Mouse (Mus musculus) layer of hippocampus, postnatal 25 days (tissue): ENCODE results near the gene Zfp488. TPM values are rescaled to one million over a fixed set of nuclear protein-coding genes. Genes with fewer than 3 reads are reported as not detected.

Source experiments
- DNase-seq, 2 experiments: peaks; one replicate each; pipeline ENCODE4 v3.0.0; 2022; ENCODE audit warnings: mixed read lengths in 2 of 2, low spot score in 1 of 2; ENCODE audit errors: extremely low spot score in 1 of 2
- total RNA-seq, 2 experiments: library from RNA; stranded (reverse); gene quantifications; 2 replicates each; pipeline ENCODE4 v1.2.3; 2021

Zfp488 gene
- total RNA-seq, 2 experiments from 2014 or later = 6.6 to 7.3 TPM

GRCm38 (mm10) chr14:33952233-33952981, 26.2 kb downstream of the Zfp488 start:
- DNase-seq = no peak

- no peak for DNase-seq
Observed at GRCm38 (mm10) chr14:33946125-33946524, 32.4 kb downstream of the Zfp488 start.

DNA sequence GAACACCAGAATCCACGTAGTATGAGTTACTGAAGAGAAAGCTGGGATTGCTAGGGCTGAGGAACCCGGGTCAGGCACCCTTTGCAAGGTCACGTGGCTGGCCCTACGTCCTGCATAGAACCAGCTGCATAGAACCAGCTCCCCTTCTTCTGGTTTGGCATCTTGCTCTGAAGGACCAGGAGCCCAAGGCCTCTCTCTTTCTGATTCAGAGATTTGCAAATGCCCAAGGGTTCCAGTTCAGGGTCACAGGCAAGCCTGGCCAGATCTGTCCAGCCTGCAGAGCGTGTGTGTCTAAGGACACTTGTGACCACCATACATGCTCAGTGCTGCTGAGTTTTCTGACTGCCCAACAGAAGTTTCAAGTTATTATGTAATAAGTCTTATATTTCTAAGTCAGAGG, 36.3 kb downstream of the Zfp488 start:
- no peak for DNase-seq

DNA sequence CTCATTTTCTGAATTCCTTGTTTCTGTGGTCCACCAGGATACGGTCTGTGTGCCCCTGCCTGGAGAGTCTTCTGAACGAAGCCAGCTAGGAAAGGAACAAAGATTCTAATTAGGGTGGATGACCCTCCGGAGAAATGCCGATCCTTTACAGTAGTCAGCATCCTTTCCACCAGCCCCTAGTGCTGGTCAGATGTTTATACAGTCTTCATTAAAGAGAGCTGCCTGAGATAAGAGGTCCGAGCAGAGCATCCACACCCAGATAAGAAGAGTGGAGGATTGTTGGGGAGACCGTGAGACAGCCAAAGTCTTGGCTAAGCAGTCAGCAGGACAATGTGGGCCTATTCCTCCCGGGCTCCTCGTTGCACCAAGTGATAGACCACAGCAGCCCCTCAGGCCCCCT, 37.8 kb downstream of the Zfp488 start, which contains the start of gene Gdf2:
Gdf2 (plus strand) TSS at position 301 of the 400 bp plus-strand sequence.
- no peak for DNase-seq

DNA sequence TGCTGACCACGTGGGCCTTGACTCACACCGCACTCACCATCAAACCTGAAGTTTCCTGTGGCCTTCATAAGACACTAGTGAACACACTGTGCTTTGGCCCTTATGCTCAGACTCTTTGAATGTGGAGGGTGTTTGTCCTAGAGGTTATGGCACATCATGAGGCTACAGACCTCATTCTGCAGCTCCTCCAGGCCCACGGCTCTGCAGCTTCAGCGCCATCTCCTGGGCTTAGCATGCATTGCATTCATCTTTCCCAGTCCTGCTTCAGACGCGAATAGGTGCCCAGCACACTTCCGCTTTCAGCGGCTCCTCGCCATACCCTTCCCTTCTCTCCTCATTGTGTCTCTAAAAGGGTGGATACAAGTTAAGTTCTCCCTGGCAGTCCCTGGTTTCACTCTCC, 39.4 kb downstream of the Zfp488 start:
- peak; percentile 73 to 86 for DNase-seq

- peak; percentile 46 to 83 for DNase-seq
Observed at GRCm38 (mm10) chr14:33933778-33934317, 44.7 kb downstream of the Zfp488 start.

DNA sequence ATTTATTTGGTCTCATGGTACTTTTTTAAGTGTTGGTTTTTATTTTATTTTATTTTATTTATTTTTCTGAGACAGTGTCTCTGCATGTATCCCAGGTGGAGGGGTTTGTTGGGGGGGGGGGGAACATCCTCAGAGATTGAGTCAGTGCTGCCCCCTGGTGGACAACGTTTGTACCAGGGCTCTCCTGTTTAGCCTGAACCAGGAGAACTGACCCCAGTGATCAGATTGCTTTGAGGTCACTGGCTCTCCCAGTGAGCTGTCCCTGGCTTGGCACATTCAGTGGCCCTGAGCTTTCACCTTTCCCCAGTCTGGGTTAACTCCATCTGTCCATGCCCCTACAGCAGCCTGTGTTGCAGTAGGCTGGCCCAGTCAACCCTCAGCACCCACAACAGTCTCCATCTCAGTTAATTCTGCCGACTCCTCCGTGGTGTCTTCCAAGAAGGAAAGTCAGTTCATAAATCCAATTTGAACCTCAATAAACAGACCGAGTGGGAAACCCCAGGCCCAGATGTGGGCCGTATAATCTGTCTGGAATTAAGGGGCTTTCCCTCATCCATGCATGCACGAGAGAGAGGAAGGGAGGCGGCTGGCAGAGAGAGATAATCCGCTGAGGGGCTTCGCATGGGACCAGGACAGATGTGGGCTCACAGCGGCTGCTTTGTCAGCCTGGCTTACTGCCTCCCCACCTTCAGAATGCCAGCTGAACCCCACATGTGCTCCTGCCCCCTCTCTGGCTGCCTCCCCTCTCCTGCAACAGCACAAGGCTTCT, 45.4 kb downstream of the Zfp488 start:
- peak; percentile 72 to 90 for DNase-seq

DNA sequence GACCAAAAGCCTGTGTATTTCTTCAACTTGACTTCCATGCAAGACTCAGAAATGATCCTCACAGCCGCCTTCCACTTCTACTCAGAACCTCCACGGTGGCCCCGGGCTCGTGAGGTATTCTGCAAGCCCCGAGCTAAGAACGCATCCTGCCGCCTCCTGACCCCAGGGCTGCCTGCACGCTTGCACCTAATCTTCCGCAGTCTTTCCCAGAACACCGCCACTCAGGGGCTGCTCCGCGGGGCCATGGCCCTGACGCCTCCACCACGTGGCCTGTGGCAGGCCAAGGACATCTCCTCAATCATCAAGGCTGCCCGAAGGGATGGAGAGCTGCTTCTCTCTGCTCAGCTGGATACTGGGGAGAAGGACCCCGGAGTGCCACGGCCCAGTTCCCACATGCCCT, 46.7 kb downstream of the Zfp488 start:
- DNase-seq = no peak

DNA sequence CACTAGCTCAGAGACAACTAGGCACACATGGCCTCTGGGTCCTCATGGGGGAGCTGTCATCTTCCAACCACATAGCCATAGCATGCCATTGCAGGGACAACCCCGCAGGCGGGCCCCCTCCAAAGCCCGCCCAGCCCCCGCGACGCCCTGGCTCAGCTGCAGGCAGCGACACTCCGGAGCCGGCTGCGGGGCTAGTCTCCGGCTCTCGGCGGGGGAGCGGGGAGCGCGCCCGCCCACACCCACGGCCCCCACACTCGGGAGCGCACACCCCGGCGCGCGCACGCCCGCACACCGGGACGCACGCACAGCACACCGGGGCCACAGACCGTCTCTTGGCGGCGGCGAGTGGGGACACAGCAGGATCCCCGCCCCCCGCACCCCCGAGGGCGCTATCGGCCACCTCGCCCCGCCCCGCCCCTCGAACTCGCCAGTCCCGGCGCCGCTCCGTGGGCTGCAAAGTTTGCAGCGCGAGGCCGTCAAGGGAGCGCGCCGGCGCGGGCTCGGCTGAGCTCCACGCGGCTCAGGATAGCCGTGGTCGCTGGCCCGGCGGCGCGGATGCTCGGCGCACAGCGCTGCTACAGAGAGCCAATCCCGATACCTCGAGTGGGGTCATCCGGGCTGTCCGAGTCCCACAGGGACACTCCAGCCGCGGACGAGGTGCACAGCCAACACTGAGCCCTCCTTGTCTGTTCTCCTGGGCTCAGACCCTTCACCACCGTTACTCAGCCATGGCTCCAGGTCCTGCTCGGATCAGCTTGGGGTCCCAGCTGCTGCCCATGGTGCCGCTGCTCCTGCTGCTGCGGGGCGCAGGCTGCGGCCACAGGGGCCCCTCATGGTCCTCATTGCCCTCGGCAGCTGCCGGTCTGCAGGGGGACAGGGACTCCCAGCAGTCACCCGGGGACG, 55.1 kb downstream of the Zfp488 start, which contains the start of gene Gdf10:
Gdf10 (plus strand) TSS at position 420 of the 903 bp plus-strand sequence.
- peak in 1 of 2 experiments; percentile 30 for DNase-seq

- no peak for DNase-seq
Observed at GRCm38 (mm10) chr14:33922771-33923167, 55.8 kb downstream of the Zfp488 start.

GRCm38 (mm10) chr14:33920727-33921559, 57.6 kb downstream of the Zfp488 start:
- peak in 1 of 2 experiments; percentile 27 for DNase-seq

Other genes with a start within 250 kb of the Zfp488 start
- gene Gdf10, start 55.2 kb downstream of the Zfp488 start, total RNA-seq = 1 to 10 TPM; 6.9 to 7.0 TPM
- gene Gdf2, start 37.7 kb downstream of the Zfp488 start, total RNA-seq = not detected
- gene Rbp3, start 24.8 kb downstream of the Zfp488 start, total RNA-seq = not detected
- gene Gm30083, start 36.4 kb upstream of the Zfp488 start, total RNA-seq = not detected
- gene Gm5460, start 38.0 kb upstream of the Zfp488 start, total RNA-seq = not detected
- not detected for gene Antxrl, start 73.9 kb upstream of the Zfp488 start, total RNA-seq
- gene Anxa8, start 107.2 kb upstream of the Zfp488 start, total RNA-seq = under 1 TPM in 1 of 2 experiments, not detected in 1; 0.15 TPM
- gene A630023A22Rik, start 124.0 kb upstream of the Zfp488 start, total RNA-seq = not detected
- gene Npy4r, start 173.7 kb upstream of the Zfp488 start, total RNA-seq = not detected
- 1 to 10 TPM; 1.6 to 2.8 TPM for gene Gprin2, start 222.9 kb upstream of the Zfp488 start, total RNA-seq
- gene Syt15, start 240.8 kb upstream of the Zfp488 start, total RNA-seq = 1 to 10 TPM in 1 of 2 experiments, under 1 TPM in 1; 0.49 to 1.5 TPM